Mouse (Mus musculus) mesoderm, embryonic 11.5 days (tissue): Measurements from ENCODE around the gene Cntn4.

Experiments
- DNase-seq: peaks from one replicate; pipeline ENCODE4 v3.0.0-alpha.2; 2012; ENCODE audit warnings: low read depth, low spot score

Gene Cntn4

GRCm38 (mm10) chr6:106078071-106078603 lies 400.7 kb downstream of the Cntn4 start:
- DNase-seq: no peak

GRCm38 (mm10) chr6:106078629-106079028 lies 401.2 kb downstream of the Cntn4 start:
- no peak for DNase-seq

- DNase-seq: no peak
These were observed 420.4 kb downstream of the Cntn4 start for GRCm38 (mm10) chr6:106097856-106098255.

GRCm38 (mm10) chr6:106118523-106119081 lies 441.1 kb downstream of the Cntn4 start:
- DNase-seq: peak; percentile 18

GRCm38 (mm10) chr6:106153530-106153929 lies 476.1 kb downstream of the Cntn4 start:
- no peak for DNase-seq

- no peak for DNase-seq
These were observed 477.9 kb downstream of the Cntn4 start for GRCm38 (mm10) chr6:106155362-106155761.

- DNase-seq: no peak
These were observed 500.1 kb downstream of the Cntn4 start for GRCm38 (mm10) chr6:106177546-106177945.

- DNase-seq: no peak
These were observed 504.1 kb downstream of the Cntn4 start for GRCm38 (mm10) chr6:106181596-106181995.

- DNase-seq: no peak
These were observed 523.5 kb downstream of the Cntn4 start for GRCm38 (mm10) chr6:106200974-106201373.

- no peak for DNase-seq
These were observed 529.9 kb downstream of the Cntn4 start for GRCm38 (mm10) chr6:106207401-106207800.

GRCm38 (mm10) chr6:106213071-106213470 lies 535.6 kb downstream of the Cntn4 start:
- DNase-seq: no peak

GRCm38 (mm10) chr6:106237046-106237948 lies 559.8 kb downstream of the Cntn4 start:
- peak; percentile 11 for DNase-seq

- no peak for DNase-seq
These were observed 564.1 kb downstream of the Cntn4 start for GRCm38 (mm10) chr6:106241553-106241952.

GRCm38 (mm10) chr6:106263396-106263795 lies 585.9 kb downstream of the Cntn4 start:
- DNase-seq: no peak

- DNase-seq: no peak
These were observed 588.0 kb downstream of the Cntn4 start for GRCm38 (mm10) chr6:106265487-106265886.

GRCm38 (mm10) chr6:106266304-106266703 lies 588.8 kb downstream of the Cntn4 start:
- no peak for DNase-seq

GRCm38 (mm10) chr6:106268723-106269122 lies 591.3 kb downstream of the Cntn4 start:
- no peak for DNase-seq

- no peak for DNase-seq
These were observed 599.7 kb downstream of the Cntn4 start for GRCm38 (mm10) chr6:106277139-106277538.

GRCm38 (mm10) chr6:106281621-106282020 lies 604.2 kb downstream of the Cntn4 start:
- DNase-seq: no peak

- DNase-seq: no peak
These were observed 606.4 kb downstream of the Cntn4 start for GRCm38 (mm10) chr6:106283815-106284214.

- DNase-seq: no peak
These were observed 622.0 kb downstream of the Cntn4 start for GRCm38 (mm10) chr6:106299451-106299850.

- no peak for DNase-seq
These were observed 622.7 kb downstream of the Cntn4 start for GRCm38 (mm10) chr6:106300179-106300578.

GRCm38 (mm10) chr6:106302435-106302834 lies 625.0 kb downstream of the Cntn4 start:
- DNase-seq: no peak
